Mouse (Mus musculus): Measurements from ENCODE around the gene Camk1.
"Not testable (repeated sequence)": the region's sequence is repeated elsewhere in the genome, so short reads cannot be mapped to it uniquely, and the experiment has no call there.

Gene Camk1

GRCm38 (mm10) chr6:113362241-113362640 lies 18.5 kb upstream of the Camk1 start:
- DNase-seq (ENCODE audit: inconsistent age in 2 of 2, low spot score in 1 of 2), result no peak

- DNase-seq (ENCODE audit: inconsistent age in 2 of 2, low spot score in 1 of 2), result no peak
Measured at GRCm38 (mm10) chr6:113361476-113361875, 17.7 kb upstream of the Camk1 start.

- peak in 1 of 2 experiments; percentile 19 for DNase-seq (ENCODE audit: inconsistent age in 2 of 2, low spot score in 1 of 2)
Measured at GRCm38 (mm10) chr6:113353696-113354095, 9.9 kb upstream of the Camk1 start.

GRCm38 (mm10) chr6:113352820-113353219 lies 9.0 kb upstream of the Camk1 start:
- peak in 1 of 2 experiments; percentile 56 for DNase-seq (ENCODE audit: inconsistent age in 2 of 2, low spot score in 1 of 2)

- peak in 1 of 2 experiments; percentile 19 for DNase-seq (ENCODE audit: inconsistent age in 2 of 2, low spot score in 1 of 2)
Measured at GRCm38 (mm10) chr6:113351653-113352052, 7.9 kb upstream of the Camk1 start.

GRCm38 (mm10) chr6:113351161-113351560 lies 7.4 kb upstream of the Camk1 start:
- DNase-seq (ENCODE audit: inconsistent age in 2 of 2, low spot score in 1 of 2), result peak in 1 of 2 experiments; percentile 16

DNA sequence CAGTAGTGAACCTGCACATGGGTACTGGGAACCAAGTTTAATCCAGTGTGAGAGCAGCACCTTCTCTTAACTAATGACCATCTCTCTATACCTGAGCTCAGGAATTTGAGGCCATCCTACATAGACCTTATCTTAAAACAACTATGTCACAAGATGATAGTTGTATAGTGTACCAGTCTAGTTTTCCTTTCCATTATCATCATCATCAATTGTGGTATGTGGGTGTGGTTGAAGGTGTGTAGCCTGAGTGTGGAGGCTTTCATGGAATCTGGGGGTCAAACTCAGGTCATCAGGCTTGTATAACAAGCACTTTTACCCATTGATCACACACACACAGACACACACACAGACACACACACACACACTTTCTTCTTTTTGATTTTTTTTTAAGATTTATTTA lies 6.8 kb upstream of the Camk1 start:
- DNase-seq (ENCODE audit: inconsistent age in 2 of 2, low spot score in 1 of 2), result no peak

GRCm38 (mm10) chr6:113346897-113347296 lies 3.1 kb upstream of the Camk1 start:
- DNase-seq (ENCODE audit: inconsistent age in 2 of 2, low spot score in 1 of 2), result no peak

- DNase-seq (ENCODE audit: inconsistent age in 2 of 2, low spot score in 1 of 2), result peak; percentile 81 to 91
Measured at GRCm38 (mm10) chr6:113344321-113344720, 537 bp upstream of the Camk1 start.

GRCm38 (mm10) chr6:113342297-113342696 lies 1.5 kb downstream of the Camk1 start:
- peak in 1 of 2 experiments; percentile 49 for DNase-seq (ENCODE audit: inconsistent age in 2 of 2, low spot score in 1 of 2)

DNA sequence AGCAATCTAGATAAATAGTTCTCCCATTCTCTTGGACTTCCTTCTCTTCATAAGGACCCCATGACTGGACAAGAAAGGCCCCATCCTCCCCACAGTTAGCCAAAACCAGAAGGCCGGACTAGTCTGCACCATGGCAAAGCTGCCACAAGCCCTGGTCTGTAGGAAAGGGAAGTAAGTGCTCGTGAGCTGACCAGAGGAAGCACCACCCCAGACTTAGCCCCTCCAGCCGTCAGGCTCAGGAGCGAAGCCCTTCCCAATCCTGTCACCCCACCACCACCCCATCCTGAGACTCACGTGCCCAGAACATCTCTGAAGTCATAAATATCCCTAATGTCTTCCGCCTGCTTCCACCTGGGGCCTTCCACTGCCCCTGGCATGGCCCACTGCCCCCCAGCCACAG lies 2.2 kb downstream of the Camk1 start:
- DNase-seq (ENCODE audit: inconsistent age in 2 of 2, low spot score in 1 of 2), result peak; percentile 29 to 57

GRCm38 (mm10) chr6:113336852-113337620 lies 6.7 kb downstream of the Camk1 start:
- peak; percentile 70 to 87 for DNase-seq (ENCODE audit: inconsistent age in 2 of 2, low spot score in 1 of 2)

GRCm38 (mm10) chr6:113334216-113334615 lies 9.6 kb downstream of the Camk1 start:
- no peak for DNase-seq (ENCODE audit: inconsistent age in 2 of 2, low spot score in 1 of 2)

DNA sequence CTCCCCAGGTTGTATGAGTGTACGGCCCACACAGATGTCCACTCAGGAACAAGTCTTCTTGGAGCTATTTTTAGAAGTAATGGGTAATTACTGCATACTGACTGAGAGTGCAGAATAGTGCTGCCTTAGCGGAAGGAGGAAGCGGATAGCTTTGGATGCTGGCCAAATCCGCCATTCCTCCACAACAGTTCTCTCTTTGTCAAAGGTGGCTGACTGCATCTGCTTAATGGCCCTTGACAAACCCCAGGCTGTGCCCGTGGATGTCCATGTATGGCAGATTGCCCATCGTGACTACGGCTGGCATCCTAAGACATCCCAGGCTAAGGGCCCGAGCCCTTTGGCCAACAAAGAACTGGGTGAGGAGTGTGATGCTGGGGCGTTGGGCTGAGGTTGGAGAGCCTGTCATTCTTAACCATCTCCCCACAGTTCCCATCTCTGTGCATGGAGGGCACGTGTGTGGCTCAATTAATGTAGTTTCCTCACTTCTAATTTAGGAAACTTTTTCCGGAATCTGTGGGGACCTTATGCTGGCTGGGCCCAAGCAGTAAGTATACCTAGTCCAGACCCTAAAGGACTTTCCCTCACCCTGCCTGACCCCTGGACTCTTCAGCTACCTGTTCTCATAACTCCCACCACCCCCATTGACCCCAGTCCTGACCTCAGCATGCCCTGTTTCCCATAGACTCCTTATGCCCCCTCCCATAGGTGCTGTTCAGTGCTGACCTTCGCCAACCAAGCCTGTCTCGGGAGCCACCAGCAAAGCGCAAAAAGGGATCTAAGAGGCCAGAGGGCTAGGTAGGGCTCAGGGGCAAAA lies 10.4 kb downstream of the Camk1 start:
- peak in 1 of 2 experiments; percentile 59 for DNase-seq (ENCODE audit: inconsistent age in 2 of 2, low spot score in 1 of 2)

DNA sequence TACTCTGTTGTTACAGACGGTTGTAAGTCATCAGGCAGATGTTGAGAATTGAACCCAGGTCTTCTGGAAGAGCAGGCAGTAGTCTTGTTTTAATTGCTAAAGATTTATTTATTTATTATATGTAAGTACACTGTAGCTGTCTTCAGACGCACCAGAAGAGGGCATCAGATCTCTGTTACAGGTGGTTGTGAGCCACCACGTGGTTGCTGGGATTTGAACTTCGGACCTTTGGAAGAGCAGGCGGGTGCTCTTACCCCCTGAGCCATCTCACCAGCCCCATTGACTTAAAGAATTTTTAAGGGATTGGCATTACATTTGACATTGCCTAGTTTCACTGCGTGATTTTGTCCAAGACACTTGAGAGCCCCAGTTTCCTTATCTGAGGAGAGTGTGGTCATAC lies 11.1 kb downstream of the Camk1 start:
- DNase-seq (ENCODE audit: inconsistent age in 2 of 2, low spot score in 1 of 2), result not testable (repeated sequence)

GRCm38 (mm10) chr6:113331721-113332120 lies 12.1 kb downstream of the Camk1 start:
- DNase-seq (ENCODE audit: inconsistent age in 2 of 2, low spot score in 1 of 2), result no peak

GRCm38 (mm10) chr6:113330547-113330946 lies 13.2 kb downstream of the Camk1 start:
- peak in 1 of 2 experiments; percentile 43 for DNase-seq (ENCODE audit: inconsistent age in 2 of 2, low spot score in 1 of 2)

- no peak for DNase-seq (ENCODE audit: inconsistent age in 2 of 2, low spot score in 1 of 2)
Measured at GRCm38 (mm10) chr6:113329396-113329795, 14.4 kb downstream of the Camk1 start.

- peak; percentile 99 for DNase-seq (ENCODE audit: inconsistent age in 2 of 2, low spot score in 1 of 2)
Measured at GRCm38 (mm10) chr6:113326533-113327315, 17.1 kb downstream of the Camk1 start, which contains the start of gene Ogg1. Gene Ogg1 (plus strand): TSS chr6:113326972.

DNA sequence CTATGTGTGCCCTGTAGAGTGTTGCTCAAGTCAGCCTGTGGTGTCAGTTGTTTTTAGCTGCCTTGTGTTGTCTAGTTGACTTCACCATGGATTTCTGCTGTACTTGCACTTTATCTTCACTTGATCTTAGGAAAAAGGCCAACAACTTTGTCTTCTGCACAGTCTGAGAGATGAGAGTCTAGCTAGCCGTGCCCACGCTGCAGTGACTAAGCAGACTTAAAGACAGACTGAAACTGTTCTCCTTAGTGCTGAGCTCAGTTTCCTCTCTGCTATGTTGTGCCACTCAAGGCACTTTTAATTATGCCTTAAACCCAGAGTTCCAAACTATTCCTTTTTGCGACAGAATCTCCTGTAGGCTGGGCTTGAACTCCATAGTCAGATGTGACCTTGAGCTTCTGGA lies 27.8 kb downstream of the Camk1 start:
- DNase-seq (ENCODE audit: inconsistent age in 2 of 2, low spot score in 1 of 2), result no peak

GRCm38 (mm10) chr6:113308141-113308540 lies 35.6 kb downstream of the Camk1 start:
- peak; percentile 41 to 80 for DNase-seq (ENCODE audit: inconsistent age in 2 of 2, low spot score in 1 of 2)

Data from adrenal gland, adult (tissue).